Mouse (Mus musculus) thymus, adult 2 months (tissue): ENCODE data around the gene Hspa1b.

Source experiments
- CTCF ChIP-seq: fragments of 200-500 bp; IDR thresholded peaks from 2 replicates; pipeline ENCODE4 v1.5.1; 2012; ENCODE audit warnings: mild to moderate bottlenecking, control low read depth, low read length, moderate library complexity, borderline replicate concordance; ENCODE audit not compliant: control insufficient read depth, poor library complexity, insufficient read depth; ENCODE audit errors: extremely low read depth
- POLR2A ChIP-seq: fragments of 200-500 bp; IDR thresholded peaks from 2 replicates; pipeline ENCODE4 v1.6.1; 2012; ENCODE audit warnings: mild to moderate bottlenecking, low read length, control low read depth, moderate library complexity; ENCODE audit not compliant: control insufficient read depth, poor library complexity, insufficient read depth; ENCODE audit errors: extremely low read depth

DNA sequence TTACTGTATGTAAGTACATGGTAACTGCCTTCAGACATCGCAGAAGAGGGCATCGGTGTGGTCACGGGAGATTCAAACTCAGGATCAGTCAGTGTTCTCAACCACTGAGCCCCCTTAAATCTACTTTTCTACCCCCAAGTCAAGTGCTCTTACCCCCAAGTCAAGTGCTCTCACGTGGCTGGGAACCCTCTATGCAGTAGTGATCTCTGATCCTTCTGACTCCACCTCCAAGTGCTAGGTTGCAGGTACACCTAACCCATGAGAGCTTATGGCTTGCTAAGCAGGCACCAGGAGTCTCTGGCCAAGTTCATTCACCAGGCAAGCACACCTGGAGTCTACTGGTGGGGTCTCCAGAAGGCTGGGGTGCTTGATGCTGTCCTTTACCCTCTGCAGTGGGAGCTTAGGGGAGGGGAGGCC lies 9.5 kb downstream of the Hspa1b start:
- no peak for TF ChIP-seq POLR2A
- no peak for TF ChIP-seq CTCF
